ENCODE assay signal across 11 mouse cellular contexts in genomic region chr14:75444486-75445105, GRCm38 (mm10). TPM values are rescaled to one million over a fixed set of nuclear protein-coding genes. Genes with fewer than 3 reads are reported as not detected.
A peak's percentile ranks its signal among the peaks of the same experiment; 100 is the strongest.
DNase-seq lines count a peak whose midpoint lies in the region; ATAC-seq and TF ChIP-seq lines count a peak whose summit lies in the region.
"Had no signal": no experiment of that assay in that cellular context is flagged by ENCODE, and none has a peak within 500 bp of the region (broad histone marks: within the 10 kb centered on the region; RNA-seq: fewer than 3 reads in every experiment).

No protein-coding gene starts in this region.

- no peak overlapping the region for H3K9ac ChIP-seq in forebrain, embryonic 12.5 days
- no peak overlapping the region; the same call in 1 of the 2 replicates for H3K9ac ChIP-seq in midbrain, postnatal 0 days (replicated peaks; ENCODE audit: low read length, poor library complexity, severe bottlenecking)
- no peak overlapping the region for H3K9ac ChIP-seq in liver, postnatal 0 days (replicated peaks)
- H3K9ac ChIP-seq: liver, embryonic 15.5 days had no signal

- intact Hi-C loops in heart, postnatal 25 days (cut with DNase I) = no loop called here

- H3K4me1 ChIP-seq in forebrain, embryonic 12.5 days = peaks cover 17% of the 10 kb centered on the region
- H3K4me1 ChIP-seq in midbrain, postnatal 0 days (ENCODE audit: insufficient read depth, low read length) = peaks cover 9% of the 10 kb centered on the region
- H3K4me1 ChIP-seq in liver, postnatal 0 days (ENCODE audit: insufficient read depth) = peaks cover 8% of the 10 kb centered on the region; the same call in 1 of the 2 replicates

- no peaks in the 10 kb centered on the region for H3K36me3 ChIP-seq in forebrain, embryonic 12.5 days (replicated peaks)
- no peaks in the 10 kb centered on the region for H3K36me3 ChIP-seq in midbrain, postnatal 0 days (ENCODE audit: insufficient read depth, low read length)
- H3K36me3 ChIP-seq in liver, postnatal 0 days (replicated peaks; ENCODE audit: insufficient read depth, low read length) = no peaks in the 10 kb centered on the region
- H3K36me3 ChIP-seq: liver, embryonic 15.5 days had no signal

- WGBS in forebrain, embryonic 12.5 days = 83% methylated on average over 11 of the region's 11 CpGs
- 70% methylated on average over 11 of the region's 11 CpGs for WGBS in midbrain, postnatal 0 days
- 67% methylated on average over 11 of the region's 11 CpGs for WGBS in liver, postnatal 0 days (ENCODE audit: insufficient replicate concordance)

- TF ChIP-seq EP300 in liver, postnatal 0 days (IDR thresholded peaks at IDR 0.05; ENCODE audit: low read depth) = no peak

- DNase-seq in heart, adult 11 months = peak; percentile 72
- no peak for DNase-seq in heart, postnatal 25 days (ENCODE audit: low spot score)
- DNase-seq in CD4-positive, CD25-positive, alpha-beta regulatory T cell, adult 2 months (ENCODE audit: low read depth, low spot score) = peak; percentile 83
- no peak for DNase-seq in midbrain, postnatal 0 days (ENCODE audit: low spot score)
- DNase-seq in embryo, embryonic 10.5 days (ENCODE audit: low spot score) = no peak
- no peak for DNase-seq in cerebellum, postnatal 14 days
- DNase-seq in liver, postnatal 0 days = no peak
- DNase-seq: kidney, adult 11 months had no signal

- no peak for ATAC-seq in forebrain, embryonic 12.5 days (ENCODE audit: low FRiP score)
- ATAC-seq in midbrain, postnatal 0 days (ENCODE audit: low FRiP score) = no peak
- no peak for ATAC-seq in liver, postnatal 0 days

- H3K27ac ChIP-seq in forebrain, embryonic 12.5 days = 0 out of 2 replicates have a peak overlapping the region, but pooled peaks have one; percentile 20
- no peak overlapping the region; the same call in 1 of the 2 replicates for H3K27ac ChIP-seq in midbrain, postnatal 0 days (ENCODE audit: low read depth, low read length)
- H3K27ac ChIP-seq in liver, postnatal 0 days (ENCODE audit: low read depth) = no peak overlapping the region
- H3K27ac ChIP-seq: liver, embryonic 15.5 days had no signal

- H3K9me3 ChIP-seq in forebrain, embryonic 12.5 days = no peaks in the 10 kb centered on the region
- H3K9me3 ChIP-seq in midbrain, postnatal 0 days (ENCODE audit: low read length) = no peaks in the 10 kb centered on the region
- no peaks in the 10 kb centered on the region for H3K9me3 ChIP-seq in liver, postnatal 0 days (ENCODE audit: low read length)
- H3K9me3 ChIP-seq: liver, embryonic 15.5 days had no signal

- H3K4me2 ChIP-seq in forebrain, embryonic 12.5 days = peak overlapping the region; percentile 64; the same call in 1 of the 2 replicates
- H3K4me2 ChIP-seq in midbrain, postnatal 0 days (ENCODE audit: low read depth, low read length, poor library complexity, severe bottlenecking) = peak overlapping the region; percentile 58
- no peak overlapping the region for H3K4me2 ChIP-seq in liver, postnatal 0 days (ENCODE audit: low read depth, low read length)

- no peak overlapping the region for H3K4me3 ChIP-seq in forebrain, embryonic 12.5 days (replicated peaks)
- no peak overlapping the region for H3K4me3 ChIP-seq in midbrain, postnatal 0 days (ENCODE audit: low read depth, low read length)
- no peak overlapping the region for H3K4me3 ChIP-seq in liver, postnatal 0 days (ENCODE audit: low read depth, low read length)

- no peak for TF ChIP-seq CTCF in midbrain, postnatal 0 days (IDR thresholded peaks at IDR 0.05)
- TF ChIP-seq CTCF in liver, postnatal 0 days (IDR thresholded peaks at IDR 0.05; ENCODE audit: low read depth) = no peak

- H3K27me3 ChIP-seq in forebrain, embryonic 12.5 days = 0 out of 2 replicates have a peak, but pooled peaks cover 3% of the 10 kb centered on the region
- no peaks in the 10 kb centered on the region for H3K27me3 ChIP-seq in midbrain, postnatal 0 days (ENCODE audit: insufficient read depth, low read length)
- no peaks in the 10 kb centered on the region for H3K27me3 ChIP-seq in liver, postnatal 0 days (ENCODE audit: insufficient read depth, low read length)
- H3K27me3 ChIP-seq: liver, embryonic 15.5 days had no signal

RNA-seq across cellular contexts. Expression of gene Siah3, which starts 11.2 kb away (rescaled TPM):
- not detected for total RNA-seq in heart, postnatal 25 days (2021)
- 4.2 and 6.1 TPM in 2 replicates for polyA plus RNA-seq in forebrain, embryonic 12.5 days (2016; fragmentation: Nextera tagmentation; extraction: Ambion mirVana)
- 6.8 and 9.2 TPM in 2 replicates for total RNA-seq in midbrain, postnatal 0 days (2014; rRNA removed)
- 2.5 and 3.1 TPM in 2 replicates for polyA plus RNA-seq in midbrain, postnatal 0 days (2015; fragmentation: Nextera tagmentation; extraction: Ambion mirVana)
- 0.02 TPM in 1 of 2 replicates, not detected in the other for polyA plus RNA-seq in liver, postnatal 0 days (2015; fragmentation: Nextera tagmentation; extraction: Ambion mirVana)
- total RNA-seq: neutrophil, adult 5-6 weeks had no signal

Comparison
In these comparisons a context has a peak if more than half of its experiments do, and no peak if none do; other contexts are left out.
1. DNase-seq: peak in heart, adult 11 months (single experiment) and CD4-positive, CD25-positive, alpha-beta regulatory T cell, adult 2 months (single experiment); none in heart, postnatal 25 days (single experiment), midbrain, postnatal 0 days (single experiment), embryo, embryonic 10.5 days (single experiment), cerebellum, postnatal 14 days (0 of 2) and liver, postnatal 0 days (single experiment).